Mouse (Mus musculus) heart, postnatal 0 days (tissue): ENCODE data around the gene Serping1. TPM values are rescaled to one million over a fixed set of nuclear protein-coding genes. Genes with fewer than 3 reads are reported as not detected.

ENCODE experiments used
- ATAC-seq: fragments of 200-750 bp; cut with Nextera tagmentation; 2 replicates; pipeline ENCODE4 v1.8.0; 2017; ENCODE audit warnings: low read depth, moderate number of reproducible peaks, moderate library complexity; ENCODE audit not compliant: insufficient read depth
- DNase-seq: peaks from one replicate; pipeline ENCODE4 v3.0.0-alpha.2; 2016; ENCODE audit warnings: low spot score
- H3K27ac ChIP-seq: fragments of 300-500 bp; sonication (generic); 2 replicates; pipeline ENCODE4 v1.5.1; 2014; ENCODE audit warnings: low read depth, mild to moderate bottlenecking
- H3K27me3 ChIP-seq: fragments of 300-500 bp; sonication (generic); 2 replicates; pipeline ENCODE4 v1.6.1; 2014; ENCODE audit warnings: low read length, mixed read lengths; ENCODE audit not compliant: control insufficient read depth, insufficient read depth
- H3K36me3 ChIP-seq: fragments of 300-500 bp; sonication (generic); replicated peaks from 2 replicates; pipeline ENCODE4 v1.6.1; 2014; ENCODE audit warnings: low read length, mixed read lengths; ENCODE audit not compliant: control insufficient read depth, insufficient read depth
- H3K4me1 ChIP-seq: fragments of 300-500 bp; sonication (generic); 2 replicates; pipeline ENCODE4 v1.6.1; 2014; ENCODE audit warnings: antibody characterized with exemption; ENCODE audit not compliant: control insufficient read depth, insufficient read depth
- H3K4me2 ChIP-seq: fragments of 300-500 bp; sonication (generic); 2 replicates; pipeline ENCODE4 v1.6.1; 2014; ENCODE audit warnings: low read depth, mild to moderate bottlenecking, low read length, moderate library complexity
- H3K4me3 ChIP-seq: fragments of 300-500 bp; sonication (generic); 2 replicates; pipeline ENCODE4 v1.5.1; 2014; ENCODE audit warnings: low read depth, low read length
- H3K9ac ChIP-seq: fragments of 300-500 bp; sonication (generic); replicated peaks from 2 replicates; pipeline ENCODE4 v1.6.1; 2014; ENCODE audit warnings: low read depth, low read length, mixed read lengths
- H3K9me3 ChIP-seq: fragments of 300-500 bp; sonication (generic); replicated peaks from 2 replicates; pipeline ENCODE4 v1.6.1; 2016; ENCODE audit warnings: low read length; ENCODE audit not compliant: control insufficient read depth
- CTCF ChIP-seq: IDR thresholded peaks from 2 replicates; pipeline ENCODE4 v1.5.1; 2016; ENCODE audit warnings: antibody characterized with exemption, control low read depth, low read depth
- EP300 ChIP-seq: IDR thresholded peaks from 2 replicates; pipeline ENCODE4 v1.6.1; 2016; ENCODE audit warnings: antibody characterized with exemption, low read depth
- WGBS: fragments of 180-500 bp; shearing (Covaris S2); extraction: QIAGEN DNeasy Blood & Tissue Kit; methylation state at CpG from one replicate; pipeline ENCODE4 v1.1.7; 2014; 5-methylcytosine and 5-hydroxymethylcytosine counted together
- polyA plus RNA-seq: library from polyadenylated mRNA; unstranded; fragments of >200 nt; fragmentation: Nextera tagmentation; extraction: Ambion mirVana; gene quantifications from 2 replicates; pipeline ENCODE4 v1.2.1, GENCODE M21; 2015
- total RNA-seq: library from RNA; depleted of rRNA; stranded (reverse); fragments of >200 nt; gene quantifications from 2 replicates; pipeline ENCODE4 v1.2.3, GENCODE M21; 2014; ENCODE audit warnings: low replicate concordance

The Serping1 gene
- total and polyA plus RNA-seq, 2 experiments from 2014 or later, result 31.2 to 37.1 TPM

GRCm38 (mm10) chr2:84737451-84737925, 37.8 kb downstream of the Serping1 start:
- TF ChIP-seq CTCF, result peak; percentile 24
- TF ChIP-seq EP300, result no peak
- DNase-seq (peak; percentile 49), ATAC-seq (peak; percentile 24; the same call in 1 of the 2 replicates)
- Histone ChIP-seq H3K9me3 (no peaks in the 10 kb centered on the region), H3K4me1 (peaks cover 41% of the 10 kb centered on the region), H3K4me3 (no peak overlapping the region), H3K4me2 (peak overlapping the region; percentile 60), H3K9ac (no peak overlapping the region), H3K36me3 (no peaks in the 10 kb centered on the region), H3K27ac (0 out of 2 replicates have a peak overlapping the region, but pooled peaks have one; percentile 11), H3K27me3 (peaks cover 23% of the 10 kb centered on the region)
- WGBS, result 9% methylated on average over 8 of the region's 8 CpGs

DNA sequence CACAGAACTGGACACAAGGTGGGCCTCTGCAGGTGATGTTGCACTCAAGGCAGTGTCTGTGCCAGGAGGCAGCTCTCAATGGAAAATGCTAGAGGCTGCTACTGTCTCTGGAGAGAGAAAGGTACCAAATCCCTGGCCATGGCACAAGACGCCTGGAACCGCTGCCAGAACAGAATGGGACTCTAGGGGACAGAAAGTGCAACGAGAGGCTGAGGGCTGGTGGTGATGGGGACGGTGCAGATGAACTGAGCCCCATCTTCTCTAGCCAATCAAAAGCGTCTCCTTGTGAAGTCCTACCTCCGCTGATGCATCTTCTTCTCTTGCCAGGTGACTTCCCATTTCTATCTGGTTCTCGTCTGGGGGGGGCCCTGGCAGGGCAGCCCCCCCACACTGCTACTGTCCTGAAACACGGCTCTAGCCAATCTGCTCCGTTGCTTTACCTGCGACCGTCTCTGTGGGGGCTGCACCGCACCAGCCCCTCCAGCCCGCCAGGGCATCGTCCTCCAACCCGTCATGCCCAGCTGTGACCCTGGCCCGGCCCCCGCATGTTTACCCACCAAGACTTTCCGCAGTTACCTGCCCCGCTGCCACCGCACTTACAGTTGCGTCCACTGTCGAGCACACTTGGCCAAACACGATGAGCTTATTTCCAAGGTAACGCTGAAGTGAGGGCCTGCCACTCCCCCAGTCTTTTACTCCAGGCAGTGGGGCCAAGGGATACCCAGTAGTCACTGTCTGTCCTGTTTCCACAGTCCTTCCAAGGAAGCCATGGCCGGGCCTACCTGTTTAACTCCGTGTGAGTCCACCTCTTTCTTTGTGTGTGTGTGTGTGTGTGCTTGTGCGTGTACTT, 38.7 kb downstream of the Serping1 start:
- whole genome bisulfite sequencing, result 8% methylated on average over 27 of the region's 27 CpGs
- no peak for ATAC-seq
- Histone ChIP-seq H3K36me3 (no peaks in the 10 kb centered on the region), H3K4me1 (peaks cover 32% of the 10 kb centered on the region), H3K9ac (no peak overlapping the region), H3K4me3 (no peak overlapping the region), H3K27me3 (peaks cover 23% of the 10 kb centered on the region), H3K27ac (no peak overlapping the region), H3K4me2 (no peak overlapping the region), H3K9me3 (no peaks in the 10 kb centered on the region)
- TF ChIP-seq CTCF (no peak), EP300 (no peak)
- DNase-seq, result no peak

GRCm38 (mm10) chr2:84735346-84735920, 39.8 kb downstream of the Serping1 start:
- no peak for ATAC-seq
- Histone ChIP-seq H3K9me3 (no peaks in the 10 kb centered on the region), H3K36me3 (no peaks in the 10 kb centered on the region), H3K4me2 (no peak overlapping the region), H3K27ac (no peak overlapping the region), H3K4me1 (peaks cover 28% of the 10 kb centered on the region), H3K4me3 (no peak overlapping the region), H3K27me3 (peaks cover 23% of the 10 kb centered on the region), H3K9ac (no peak overlapping the region)
- no peak for DNase-seq
- TF ChIP-seq EP300, result no peak
- WGBS, result 6% methylated on average over 7 of the region's 7 CpGs

DNA sequence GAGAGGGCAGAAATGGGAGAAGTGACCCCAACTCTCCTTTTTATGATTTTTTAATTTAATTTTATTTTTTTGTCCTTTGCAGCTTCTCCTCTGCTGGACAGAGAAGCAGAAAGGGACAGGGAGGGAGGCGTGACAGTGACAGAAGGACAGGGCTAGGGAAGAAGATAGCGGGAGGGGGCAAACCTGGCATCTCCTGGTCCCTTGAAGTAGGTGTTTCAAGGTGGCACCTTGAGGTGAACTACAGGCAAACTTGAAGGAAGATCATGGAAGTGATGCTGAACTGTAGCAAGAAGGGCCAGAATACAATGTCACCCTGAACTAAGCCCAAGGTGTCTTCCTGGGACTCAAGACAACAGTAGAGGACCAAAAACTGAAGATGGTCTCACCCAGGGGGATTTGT, 40.3 kb downstream of the Serping1 start:
- Histone ChIP-seq H3K9ac (no peak overlapping the region), H3K4me3 (peak overlapping the region; percentile 36), H3K27me3 (peaks cover 23% of the 10 kb centered on the region), H3K4me1 (peaks cover 28% of the 10 kb centered on the region), H3K4me2 (peak overlapping the region; percentile 57), H3K27ac (no peak overlapping the region), H3K36me3 (no peaks in the 10 kb centered on the region), H3K9me3 (no peaks in the 10 kb centered on the region)
- DNase-seq, result no peak
- TF ChIP-seq EP300, result no peak
- TF ChIP-seq CTCF, result no peak
- WGBS, result 3% methylated on average over 2 of the region's 2 CpGs
- ATAC-seq, result no peak

DNA sequence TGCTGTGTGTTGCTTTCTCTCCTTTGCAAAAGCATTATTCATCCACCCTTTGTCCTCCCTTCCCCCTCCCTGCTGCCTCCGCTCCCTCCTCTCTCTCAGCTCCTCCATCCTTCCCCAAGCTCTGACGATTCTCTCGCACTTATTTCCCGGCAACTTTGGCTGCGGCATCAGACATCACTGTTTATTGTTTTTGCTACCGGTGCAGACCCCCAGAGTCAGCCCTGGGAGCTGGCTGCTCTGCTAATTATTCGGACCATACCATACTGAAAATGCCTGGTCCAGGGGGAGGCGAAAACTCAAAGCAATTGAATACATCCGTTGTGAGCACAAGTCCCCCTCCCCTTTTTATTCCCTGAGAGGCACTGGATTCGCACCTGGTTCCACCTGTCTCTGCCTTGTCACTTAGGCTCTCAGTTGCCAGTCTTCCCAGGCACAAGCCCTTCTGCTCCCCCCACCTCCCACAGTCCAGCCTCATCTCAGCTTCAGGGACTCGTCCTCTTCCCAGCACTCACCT, 40.8 kb downstream of the Serping1 start:
- no peaks in the 10 kb centered on the region for H3K36me3 ChIP-seq
- H3K9ac ChIP-seq, result peak overlapping the region; percentile 28
- H3K4me2 ChIP-seq, result peak overlapping the region; percentile 57
- peaks cover 28% of the 10 kb centered on the region for H3K4me1 ChIP-seq
- H3K27me3 ChIP-seq, result peaks cover 23% of the 10 kb centered on the region
- H3K9me3 ChIP-seq, result no peaks in the 10 kb centered on the region
- TF ChIP-seq CTCF (no peak), EP300 (no peak)
- H3K4me3 ChIP-seq, result peak overlapping the region; percentile 36
- DNase-seq (no peak), ATAC-seq (no peak)
- WGBS, result 2% methylated on average over 11 of the region's 11 CpGs
- no peak overlapping the region for H3K27ac ChIP-seq
